Mouse (Mus musculus): ENCODE data around the gene Hhat. TPM values are rescaled to one million over a fixed set of nuclear protein-coding genes. Genes with fewer than 3 reads are reported as not detected.

Hhat gene
- polyA plus RNA-seq, 1 experiment, result 3.1 TPM

GRCm38 (mm10) chr1:192604413-192604812, 166.6 kb downstream of the Hhat start:
- TF ChIP-seq POLR2A (IDR thresholded peaks at IDR 0.05; ENCODE audit: insufficient read depth, low read length) (no peak), CTCF (IDR thresholded peaks at IDR 0.05; ENCODE audit: low read depth, low read length) (no peak), EP300 (IDR thresholded peaks at IDR 0.05; ENCODE audit: insufficient read depth, low read depth, low read length) (no peak)
- Histone ChIP-seq H3K27ac (ENCODE audit: insufficient read depth, low read length) (no peak overlapping the region), H3K4me1 (ENCODE audit: control insufficient read depth, insufficient read depth, low read length) (no peaks in the 10 kb centered on the region), H3K4me3 (ENCODE audit: low read depth, low read length) (no peak overlapping the region), H3K9ac (ENCODE audit: low read depth, poor library complexity, severe bottlenecking) (no peak overlapping the region), H3K27me3 (ENCODE audit: control insufficient read depth, insufficient read depth, low read length, poor library complexity, severe bottlenecking) (no peaks in the 10 kb centered on the region), H3K9me3 (replicated peaks; ENCODE audit: control insufficient read depth, insufficient read depth, low read length, poor library complexity, severe bottlenecking) (no peaks in the 10 kb centered on the region), H3K36me3 (ENCODE audit: control insufficient read depth, insufficient read depth, low read length, poor library complexity, severe bottlenecking) (no peaks in the 10 kb centered on the region)

GRCm38 (mm10) chr1:192603556-192603955, 167.5 kb downstream of the Hhat start:
- Histone ChIP-seq H3K9me3 (replicated peaks; ENCODE audit: control insufficient read depth, insufficient read depth, low read length, poor library complexity, severe bottlenecking) (no peaks in the 10 kb centered on the region), H3K4me1 (ENCODE audit: control insufficient read depth, insufficient read depth, low read length) (no peaks in the 10 kb centered on the region), H3K4me3 (ENCODE audit: low read depth, low read length) (no peak overlapping the region), H3K36me3 (ENCODE audit: control insufficient read depth, insufficient read depth, low read length, poor library complexity, severe bottlenecking) (no peaks in the 10 kb centered on the region), H3K27me3 (ENCODE audit: control insufficient read depth, insufficient read depth, low read length, poor library complexity, severe bottlenecking) (no peaks in the 10 kb centered on the region), H3K9ac (ENCODE audit: low read depth, poor library complexity, severe bottlenecking) (no peak overlapping the region), H3K27ac (ENCODE audit: insufficient read depth, low read length) (no peak overlapping the region)
- TF ChIP-seq POLR2A (IDR thresholded peaks at IDR 0.05; ENCODE audit: insufficient read depth, low read length), result no peak
- no peak for TF ChIP-seq CTCF (IDR thresholded peaks at IDR 0.05; ENCODE audit: low read depth, low read length)
- no peak for TF ChIP-seq EP300 (IDR thresholded peaks at IDR 0.05; ENCODE audit: insufficient read depth, low read depth, low read length)

- Histone ChIP-seq H3K27ac (ENCODE audit: insufficient read depth, low read length) (no peak overlapping the region), H3K9me3 (replicated peaks; ENCODE audit: control insufficient read depth, insufficient read depth, low read length, poor library complexity, severe bottlenecking) (no peaks in the 10 kb centered on the region)
- TF ChIP-seq EP300 (IDR thresholded peaks at IDR 0.05; ENCODE audit: insufficient read depth, low read depth, low read length) (no peak), CTCF (IDR thresholded peaks at IDR 0.05; ENCODE audit: low read depth, low read length) (no peak), POLR2A (IDR thresholded peaks at IDR 0.05; ENCODE audit: insufficient read depth, low read length) (no peak)
Measured at GRCm38 (mm10) chr1:192601206-192601605, 169.8 kb downstream of the Hhat start.

GRCm38 (mm10) chr1:192599746-192600145, 171.3 kb downstream of the Hhat start:
- TF ChIP-seq CTCF (IDR thresholded peaks at IDR 0.05; ENCODE audit: low read depth, low read length), result no peak
- no peak for TF ChIP-seq EP300 (IDR thresholded peaks at IDR 0.05; ENCODE audit: insufficient read depth, low read depth, low read length)
- no peak for TF ChIP-seq POLR2A (IDR thresholded peaks at IDR 0.05; ENCODE audit: insufficient read depth, low read length)
- Histone ChIP-seq H3K27ac (ENCODE audit: insufficient read depth, low read length) (no peak overlapping the region), H3K4me1 (ENCODE audit: control insufficient read depth, insufficient read depth, low read length) (no peaks in the 10 kb centered on the region), H3K9ac (ENCODE audit: low read depth, poor library complexity, severe bottlenecking) (no peak overlapping the region), H3K4me3 (ENCODE audit: low read depth, low read length) (no peak overlapping the region), H3K27me3 (ENCODE audit: control insufficient read depth, insufficient read depth, low read length, poor library complexity, severe bottlenecking) (no peaks in the 10 kb centered on the region), H3K9me3 (replicated peaks; ENCODE audit: control insufficient read depth, insufficient read depth, low read length, poor library complexity, severe bottlenecking) (no peaks in the 10 kb centered on the region), H3K36me3 (ENCODE audit: control insufficient read depth, insufficient read depth, low read length, poor library complexity, severe bottlenecking) (no peaks in the 10 kb centered on the region)

More at GRCm38 (mm10) chr1:192601206-192601605, 169.8 kb downstream of the Hhat start:
- Histone ChIP-seq H3K4me1 (ENCODE audit: control insufficient read depth, insufficient read depth, low read length) (no peaks in the 10 kb centered on the region), H3K9ac (ENCODE audit: low read depth, poor library complexity, severe bottlenecking) (no peak overlapping the region), H3K27me3 (ENCODE audit: control insufficient read depth, insufficient read depth, low read length, poor library complexity, severe bottlenecking) (no peaks in the 10 kb centered on the region), H3K4me3 (ENCODE audit: low read depth, low read length) (no peak overlapping the region), H3K36me3 (ENCODE audit: control insufficient read depth, insufficient read depth, low read length, poor library complexity, severe bottlenecking) (no peaks in the 10 kb centered on the region)

- Histone ChIP-seq H3K4me1 (ENCODE audit: control insufficient read depth, insufficient read depth, low read length) (no peaks in the 10 kb centered on the region), H3K9me3 (replicated peaks; ENCODE audit: control insufficient read depth, insufficient read depth, low read length, poor library complexity, severe bottlenecking) (no peaks in the 10 kb centered on the region), H3K27ac (ENCODE audit: insufficient read depth, low read length) (no peak overlapping the region), H3K36me3 (ENCODE audit: control insufficient read depth, insufficient read depth, low read length, poor library complexity, severe bottlenecking) (no peaks in the 10 kb centered on the region), H3K9ac (ENCODE audit: low read depth, poor library complexity, severe bottlenecking) (no peak overlapping the region), H3K27me3 (ENCODE audit: control insufficient read depth, insufficient read depth, low read length, poor library complexity, severe bottlenecking) (no peaks in the 10 kb centered on the region), H3K4me3 (ENCODE audit: low read depth, low read length) (no peak overlapping the region)
- TF ChIP-seq POLR2A (IDR thresholded peaks at IDR 0.05; ENCODE audit: insufficient read depth, low read length), result no peak
- peak; percentile 73 for TF ChIP-seq CTCF (IDR thresholded peaks at IDR 0.05; ENCODE audit: low read depth, low read length)
Measured at GRCm38 (mm10) chr1:192598380-192598779, 172.6 kb downstream of the Hhat start.

- Histone ChIP-seq H3K9me3 (replicated peaks; ENCODE audit: control insufficient read depth, insufficient read depth, low read length, poor library complexity, severe bottlenecking) (no peaks in the 10 kb centered on the region), H3K27me3 (ENCODE audit: control insufficient read depth, insufficient read depth, low read length, poor library complexity, severe bottlenecking) (no peaks in the 10 kb centered on the region), H3K9ac (ENCODE audit: low read depth, poor library complexity, severe bottlenecking) (no peak overlapping the region), H3K36me3 (ENCODE audit: control insufficient read depth, insufficient read depth, low read length, poor library complexity, severe bottlenecking) (no peaks in the 10 kb centered on the region), H3K4me3 (ENCODE audit: low read depth, low read length) (no peak overlapping the region), H3K27ac (ENCODE audit: insufficient read depth, low read length) (no peak overlapping the region), H3K4me1 (ENCODE audit: control insufficient read depth, insufficient read depth, low read length) (no peaks in the 10 kb centered on the region)
- TF ChIP-seq EP300 (IDR thresholded peaks at IDR 0.05; ENCODE audit: insufficient read depth, low read depth, low read length) (no peak), POLR2A (IDR thresholded peaks at IDR 0.05; ENCODE audit: insufficient read depth, low read length) (no peak), CTCF (IDR thresholded peaks at IDR 0.05; ENCODE audit: low read depth, low read length) (no peak)
Measured at GRCm38 (mm10) chr1:192595426-192595825, 175.6 kb downstream of the Hhat start.

Data from ES-Bruce4 (cell line).